Mouse (Mus musculus) hematopoietic stem cell, adult 5-6 weeks (primary cell): ENCODE measurements around the gene Ttc23. TPM values are rescaled to one million over a fixed set of nuclear protein-coding genes. Genes with fewer than 3 reads are reported as not detected.

Source experiments
- ATAC-seq, 2 experiments: fragments of 125-278 bp in 1 of 2; replicated peaks in 1 of 2; 2 replicates each; pipeline ENCODE4 v1.8.0; 2016 to 2017; ENCODE audit warnings: inconsistent platforms in 2 of 2, mild to moderate bottlenecking in 2 of 2, moderate number of reproducible peaks in 2 of 2, low read depth in 1 of 2, moderate TSS enrichment in 1 of 2; ENCODE audit not compliant: low FRiP score in 2 of 2, poor library complexity in 2 of 2, severe bottlenecking in 2 of 2, insufficient read depth in 1 of 2, low TSS enrichment in 1 of 2
- total RNA-seq: library from RNA; stranded (forward); fragments of 172-1452, 232-1000 nt; gene quantifications from 2 replicates; pipeline ENCODE4 v1.2.3, GENCODE M21; 2017

Gene Ttc23
- total RNA-seq, 1 experiment from 2014 or later = 1.8 TPM

GRCm38 (mm10) chr7:67683006-67683405 lies 35.8 kb downstream of the Ttc23 start:
- ATAC-seq = no peak

- no peak for ATAC-seq
These were observed 39.3 kb downstream of the Ttc23 start for GRCm38 (mm10) chr7:67686545-67686944.

GRCm38 (mm10) chr7:67688281-67688680 lies 41.1 kb downstream of the Ttc23 start:
- ATAC-seq = no peak

GRCm38 (mm10) chr7:67689793-67690192 lies 42.6 kb downstream of the Ttc23 start:
- ATAC-seq = no peak

- ATAC-seq = no peak
These were observed 43.8 kb downstream of the Ttc23 start for GRCm38 (mm10) chr7:67691036-67691435.

- ATAC-seq = no peak
These were observed 44.9 kb downstream of the Ttc23 start for GRCm38 (mm10) chr7:67692141-67692540.

GRCm38 (mm10) chr7:67692791-67693538 lies 45.8 kb downstream of the Ttc23 start:
- ATAC-seq = no peak

- no peak for ATAC-seq
These were observed 48.7 kb downstream of the Ttc23 start for GRCm38 (mm10) chr7:67695906-67696305.

- no peak for ATAC-seq
These were observed 50.9 kb downstream of the Ttc23 start for GRCm38 (mm10) chr7:67697892-67698630.

- no peak for ATAC-seq
These were observed 52.1 kb downstream of the Ttc23 start for GRCm38 (mm10) chr7:67699301-67699700.

GRCm38 (mm10) chr7:67700846-67701245 lies 53.6 kb downstream of the Ttc23 start:
- ATAC-seq = peak in 1 of 2 experiments; percentile 27; a peak in 1 of 4 replicates

- ATAC-seq = no peak
These were observed 54.2 kb downstream of the Ttc23 start for GRCm38 (mm10) chr7:67701252-67701914.

GRCm38 (mm10) chr7:67708160-67708559 lies 61.0 kb downstream of the Ttc23 start:
- no peak for ATAC-seq

GRCm38 (mm10) chr7:67710216-67710615 lies 63.0 kb downstream of the Ttc23 start:
- no peak for ATAC-seq

- ATAC-seq = no peak
These were observed 66.8 kb downstream of the Ttc23 start for GRCm38 (mm10) chr7:67713820-67714510.

GRCm38 (mm10) chr7:67715176-67715575 lies 68.0 kb downstream of the Ttc23 start:
- no peak for ATAC-seq

- 0 out of 4 replicates have a peak, but pooled peaks of 1 of the 2 experiments have one; percentile 14 for ATAC-seq
These were observed 69.1 kb downstream of the Ttc23 start for GRCm38 (mm10) chr7:67716213-67716878.
